Mouse (Mus musculus): ENCODE measurements around the gene Rplp1. TPM values are rescaled to one million over a fixed set of nuclear protein-coding genes. Genes with fewer than 3 reads are reported as not detected.

The Rplp1 gene
- polyA plus RNA-seq (2016; fragmentation: Nextera tagmentation; extraction: Ambion mirVana), result 1,059 and 1,095 TPM in 2 replicates

DNA sequence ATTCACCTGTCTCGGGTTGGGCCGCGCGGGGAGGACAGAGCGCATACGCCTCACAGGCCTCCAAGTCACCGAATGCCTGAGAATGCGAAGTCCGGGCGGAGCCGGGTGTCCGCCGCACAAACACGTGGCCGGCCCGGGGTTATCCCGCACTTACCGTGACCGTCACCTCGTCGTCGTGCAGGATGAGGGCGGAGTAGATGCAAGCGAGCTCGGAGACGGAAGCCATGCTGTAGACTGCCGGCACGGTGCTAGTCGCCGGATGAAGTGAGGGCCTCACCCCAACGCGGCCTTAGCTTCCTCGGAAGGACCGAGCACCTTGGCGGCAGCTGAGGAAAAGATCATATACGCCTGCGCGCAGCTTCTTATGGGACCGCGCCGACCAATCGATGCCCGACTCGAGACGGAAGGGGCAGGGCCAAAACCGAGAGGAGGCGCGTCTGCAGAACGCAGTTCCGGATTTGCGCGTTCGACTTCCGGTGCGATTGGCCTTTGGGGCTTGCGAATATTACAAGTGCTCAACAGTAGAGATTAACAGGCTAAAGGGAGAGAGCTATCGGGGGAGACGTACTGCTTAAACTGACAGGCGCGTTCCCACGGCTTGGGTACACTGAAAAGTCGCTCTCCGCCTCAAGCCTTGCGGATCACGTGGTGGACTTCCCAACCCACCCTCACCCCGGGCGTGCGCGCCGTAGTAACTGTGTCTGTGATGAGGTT, at the start of gene Rplp1:
Gene Rplp1 (minus strand): TSS at position 340 of the 714 bp plus-strand sequence.
- peak within 1 kb of the TSS; percentile 95 for H3K27ac ChIP-seq
- H3K36me3 ChIP-seq, result peaks cover 54% of the 10 kb centered on the region
- no peaks in the 10 kb centered on the region for H3K27me3 ChIP-seq
- WGBS, result under 1% methylated on average over 70 of the region's 70 CpGs
- no peaks in the 10 kb centered on the region for H3K9me3 ChIP-seq
- H3K4me3 ChIP-seq, result peak within 1 kb of the TSS; percentile 86
- peak within 1 kb of the TSS; percentile 84 for H3K9ac ChIP-seq
- peak within 1 kb of the TSS; percentile 85 for H3K4me2 ChIP-seq (replicated peaks)
- peaks cover 19% of the 10 kb centered on the region for H3K4me1 ChIP-seq
- peak; percentile 90 for ATAC-seq (ENCODE audit: insufficient number of reproducible peaks, insufficient read depth, low FRiP score, low TSS enrichment)

DNA sequence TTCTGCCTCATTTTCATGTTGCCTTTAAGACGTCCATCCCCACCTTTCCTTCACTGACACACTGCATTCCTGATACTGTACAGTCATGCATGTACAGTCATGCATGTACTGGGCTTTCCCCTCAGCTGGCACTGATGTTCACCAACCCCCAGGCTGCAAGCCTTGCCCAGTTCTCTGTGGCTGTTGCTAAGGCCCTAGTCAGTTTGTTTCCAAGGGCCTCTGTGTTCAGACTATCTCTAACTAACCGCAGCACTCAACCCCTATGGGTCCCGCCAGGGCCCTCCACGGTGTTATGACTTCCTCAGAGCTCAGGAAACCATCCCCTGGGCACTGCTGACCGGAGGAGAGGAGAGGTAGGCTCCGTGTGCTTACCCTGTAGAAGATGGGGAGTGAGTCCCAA, 49.0 kb upstream of the Rplp1 start:
- no peak for ATAC-seq (ENCODE audit: insufficient number of reproducible peaks, insufficient read depth, low FRiP score, low TSS enrichment)
- no peak overlapping the region for H3K4me2 ChIP-seq (replicated peaks)
- H3K27me3 ChIP-seq, result no peaks in the 10 kb centered on the region
- H3K4me3 ChIP-seq, result no peak overlapping the region
- WGBS, result 79% methylated on average over 6 of the region's 6 CpGs
- H3K4me1 ChIP-seq, result 0 out of 2 replicates have a peak, but pooled peaks cover 6% of the 10 kb centered on the region
- H3K36me3 ChIP-seq, result no peaks in the 10 kb centered on the region
- no peak overlapping the region for H3K27ac ChIP-seq
- H3K9me3 ChIP-seq, result no peaks in the 10 kb centered on the region
- no peak overlapping the region for H3K9ac ChIP-seq

DNA sequence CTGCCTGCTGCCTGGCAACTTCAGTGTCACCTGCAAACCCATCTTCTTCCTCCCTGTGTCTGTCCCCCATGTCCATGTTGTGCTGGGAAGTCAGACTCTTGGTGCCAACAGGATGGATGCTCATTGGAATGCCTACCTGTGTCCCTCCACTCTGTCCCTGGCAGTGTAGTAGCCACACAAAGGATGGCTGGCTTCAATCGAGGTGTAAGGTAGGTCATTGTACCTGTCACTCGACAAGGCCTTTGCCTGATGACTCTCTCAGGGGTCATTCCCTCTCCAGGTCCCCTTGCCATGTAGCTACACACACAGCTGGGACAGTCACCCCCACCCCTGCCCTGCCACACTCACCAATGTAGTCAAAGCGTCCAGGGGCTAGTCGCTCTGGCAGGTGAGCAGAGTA, 46.8 kb upstream of the Rplp1 start:
- ATAC-seq (ENCODE audit: insufficient number of reproducible peaks, insufficient read depth, low FRiP score, low TSS enrichment), result no peak
- H3K9me3 ChIP-seq, result no peaks in the 10 kb centered on the region
- H3K36me3 ChIP-seq, result no peaks in the 10 kb centered on the region
- 81% methylated on average over 4 of the region's 4 CpGs for WGBS
- no peaks in the 10 kb centered on the region for H3K27me3 ChIP-seq
- H3K4me2 ChIP-seq (replicated peaks), result no peak overlapping the region
- H3K27ac ChIP-seq, result no peak overlapping the region
- no peak overlapping the region for H3K9ac ChIP-seq
- 0 out of 2 replicates have a peak, but pooled peaks cover 6% of the 10 kb centered on the region for H3K4me1 ChIP-seq
- H3K4me3 ChIP-seq, result no peak overlapping the region

DNA sequence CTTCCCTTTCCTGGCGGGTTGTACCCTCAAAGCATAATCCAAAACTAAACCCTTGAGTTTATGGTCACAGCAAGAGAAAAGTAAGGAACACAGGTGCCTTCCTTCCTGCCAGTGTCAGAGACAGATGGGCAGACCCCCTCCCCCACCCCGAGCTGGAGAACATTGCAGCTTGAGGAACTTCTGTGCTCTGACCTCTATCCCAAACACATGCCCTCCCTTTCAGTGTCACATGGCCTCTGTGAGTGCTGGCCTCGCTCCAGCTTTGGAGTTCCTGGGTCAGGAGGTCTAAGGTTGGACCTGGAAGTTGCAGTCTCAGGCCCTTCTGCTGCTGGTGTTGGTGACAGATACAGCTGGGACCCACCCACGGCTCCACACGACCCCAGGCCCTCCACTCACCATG, 46.4 kb upstream of the Rplp1 start:
- no peak overlapping the region for H3K4me3 ChIP-seq
- no peak overlapping the region for H3K9ac ChIP-seq
- H3K4me2 ChIP-seq (replicated peaks), result no peak overlapping the region
- WGBS, result 52% methylated on average over 5 of the region's 5 CpGs
- no peak for ATAC-seq (ENCODE audit: insufficient number of reproducible peaks, insufficient read depth, low FRiP score, low TSS enrichment)
- H3K4me1 ChIP-seq, result 0 out of 2 replicates have a peak, but pooled peaks cover 6% of the 10 kb centered on the region
- no peaks in the 10 kb centered on the region for H3K36me3 ChIP-seq
- no peaks in the 10 kb centered on the region for H3K9me3 ChIP-seq
- H3K27me3 ChIP-seq, result no peaks in the 10 kb centered on the region
- no peak overlapping the region for H3K27ac ChIP-seq

DNA sequence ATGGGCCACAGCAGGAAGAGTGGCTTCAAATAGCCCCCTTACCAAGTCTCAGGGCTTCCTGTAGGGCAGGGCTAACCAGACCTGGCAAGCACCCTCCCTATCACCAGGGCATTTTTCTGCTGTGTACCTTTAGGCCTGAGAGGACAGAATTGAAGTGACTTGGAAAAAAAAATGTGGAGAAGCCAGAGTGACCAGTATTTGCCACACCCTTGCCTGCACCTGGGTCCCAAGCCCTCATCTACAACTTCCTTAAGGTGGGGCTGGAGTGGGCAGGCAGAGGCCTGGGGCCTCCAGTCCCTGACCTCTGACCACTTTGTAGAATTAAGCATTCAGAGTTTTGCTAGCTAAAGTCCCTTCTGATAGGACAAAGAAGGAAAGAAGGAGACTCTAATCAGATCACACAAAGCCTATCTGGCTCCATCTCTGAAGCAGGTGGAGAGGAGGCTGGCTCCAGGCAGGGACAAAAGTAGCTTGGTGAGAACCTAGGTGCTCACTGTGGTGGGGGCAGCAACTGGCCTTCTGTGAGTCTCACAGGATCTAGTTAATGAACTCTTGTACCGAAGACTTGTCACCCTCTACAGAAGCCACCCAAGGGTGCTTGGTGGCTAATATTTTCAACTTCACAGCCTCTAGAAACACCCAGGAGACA, 45.7 kb upstream of the Rplp1 start:
- Histone ChIP-seq H3K27me3 (no peaks in the 10 kb centered on the region), H3K36me3 (no peaks in the 10 kb centered on the region), H3K4me3 (no peak overlapping the region), H3K4me1 (0 out of 2 replicates have a peak, but pooled peaks cover 3% of the 10 kb centered on the region), H3K4me2 (replicated peaks) (no peak overlapping the region), H3K9ac (no peak overlapping the region), H3K27ac (no peak overlapping the region), H3K9me3 (no peaks in the 10 kb centered on the region)
- no peak for ATAC-seq (ENCODE audit: insufficient number of reproducible peaks, insufficient read depth, low FRiP score, low TSS enrichment)
- 86% methylated on average over 1 of the region's 1 CpGs for WGBS

DNA sequence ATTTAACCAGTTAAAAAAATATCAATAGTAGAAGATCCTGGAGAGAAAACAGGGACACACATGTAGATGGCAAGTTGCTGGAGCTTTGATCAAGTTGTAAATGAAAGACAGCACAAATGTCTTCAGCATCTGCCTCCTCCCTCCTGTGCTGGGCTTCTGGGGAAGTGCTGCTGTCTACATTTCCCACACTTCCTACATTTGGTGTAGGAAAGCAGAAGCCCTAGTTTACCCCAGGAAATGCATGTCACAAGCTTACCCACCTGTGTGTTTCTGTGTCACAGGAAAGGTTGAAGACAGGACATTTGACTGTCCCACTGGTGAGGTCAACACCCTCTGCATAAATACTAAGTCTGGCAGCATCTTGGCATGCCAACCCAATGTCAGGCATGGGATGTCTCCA, 40.4 kb upstream of the Rplp1 start:
- H3K27ac ChIP-seq, result no peak overlapping the region
- no peak overlapping the region for H3K4me2 ChIP-seq (replicated peaks)
- no peak for ATAC-seq (ENCODE audit: insufficient number of reproducible peaks, insufficient read depth, low FRiP score, low TSS enrichment)
- H3K9me3 ChIP-seq, result no peaks in the 10 kb centered on the region
- H3K4me3 ChIP-seq, result no peak overlapping the region
- H3K9ac ChIP-seq, result no peak overlapping the region
- H3K27me3 ChIP-seq, result no peaks in the 10 kb centered on the region
- H3K36me3 ChIP-seq, result no peaks in the 10 kb centered on the region
- H3K4me1 ChIP-seq, result no peaks in the 10 kb centered on the region

DNA sequence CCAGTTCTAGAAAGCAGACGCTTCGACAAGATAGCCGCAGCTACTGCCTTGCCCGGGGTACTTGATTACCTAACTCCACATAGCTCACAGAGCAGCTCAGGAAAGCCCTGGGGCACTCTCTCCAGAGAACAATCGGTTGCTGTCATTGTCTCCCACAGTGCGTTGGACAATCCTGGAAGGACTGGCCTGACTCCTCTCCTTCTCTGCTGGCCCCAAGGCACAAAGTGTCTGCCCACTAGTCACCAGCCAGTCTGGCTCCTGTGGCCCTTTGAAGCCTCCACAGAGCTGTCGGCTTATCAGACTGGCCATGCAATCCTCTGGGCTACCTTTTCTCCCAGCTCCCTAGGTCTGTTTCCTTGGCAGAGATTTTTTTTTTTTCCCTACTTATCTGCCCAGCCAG, 37.9 kb upstream of the Rplp1 start:
- H3K27me3 ChIP-seq, result no peaks in the 10 kb centered on the region
- H3K4me2 ChIP-seq (replicated peaks), result no peak overlapping the region
- H3K4me1 ChIP-seq, result 0 out of 2 replicates have a peak, but pooled peaks cover 6% of the 10 kb centered on the region
- no peak overlapping the region for H3K27ac ChIP-seq
- ATAC-seq (ENCODE audit: insufficient number of reproducible peaks, insufficient read depth, low FRiP score, low TSS enrichment), result no peak
- no peaks in the 10 kb centered on the region for H3K36me3 ChIP-seq
- 28% methylated on average over 7 of the region's 7 CpGs for whole genome bisulfite sequencing
- H3K9me3 ChIP-seq, result no peaks in the 10 kb centered on the region
- H3K4me3 ChIP-seq, result no peak overlapping the region
- no peak overlapping the region for H3K9ac ChIP-seq

DNA sequence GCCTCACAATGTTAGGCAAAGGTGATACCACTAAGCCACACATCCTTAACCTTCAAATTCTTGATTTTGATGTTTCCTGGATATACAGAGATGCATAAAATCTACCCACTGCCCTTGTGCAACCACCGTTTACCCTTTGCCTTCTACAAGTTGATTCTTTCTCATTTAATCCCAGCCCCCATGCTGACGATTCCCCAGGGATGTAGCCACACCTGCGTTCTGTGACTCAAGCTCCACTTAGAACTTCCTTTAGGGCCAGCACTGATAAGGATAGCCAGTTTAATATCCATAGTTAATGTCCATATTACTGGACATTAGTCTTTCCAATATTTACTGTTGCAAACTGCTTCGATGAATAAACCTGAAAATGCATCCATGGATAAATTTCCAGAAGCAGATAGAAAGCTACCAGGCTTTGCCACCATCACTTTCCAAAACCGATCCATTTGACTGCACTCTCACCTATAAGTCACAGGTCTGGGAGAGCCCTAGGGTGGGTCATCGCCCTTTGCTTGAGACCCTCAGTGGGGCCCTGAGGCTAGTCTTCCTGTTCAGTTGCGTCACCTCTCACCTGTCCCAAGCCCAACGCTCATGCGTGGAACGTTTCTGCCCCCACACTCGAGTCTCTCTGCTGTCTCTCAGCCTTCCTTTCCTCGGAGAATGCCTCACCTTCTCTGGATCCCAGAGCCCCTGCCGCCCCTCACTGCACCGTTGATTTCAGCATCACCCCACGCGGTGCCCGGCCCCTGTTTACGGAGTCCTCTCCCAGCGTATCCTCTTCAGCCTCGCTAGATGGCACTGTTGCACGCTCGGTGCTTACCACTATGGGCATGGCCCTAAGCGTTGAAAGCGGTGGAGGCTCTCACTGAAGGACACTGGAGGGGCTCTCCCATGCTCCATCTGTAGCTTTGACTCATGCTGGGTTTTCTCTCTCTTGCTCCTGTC, 33.3 kb upstream of the Rplp1 start:
- H3K4me3 ChIP-seq, result peak overlapping the region; percentile 81
- H3K4me2 ChIP-seq (replicated peaks), result peak overlapping the region; percentile 91
- no peaks in the 10 kb centered on the region for H3K9me3 ChIP-seq
- peaks cover 15% of the 10 kb centered on the region; the same call in 1 of the 2 replicates for H3K4me1 ChIP-seq
- no peak overlapping the region for H3K27ac ChIP-seq
- peaks cover 3% of the 10 kb centered on the region; the same call in 1 of the 2 replicates for H3K36me3 ChIP-seq
- 6% methylated on average over 24 of the region's 24 CpGs for WGBS
- ATAC-seq (ENCODE audit: insufficient number of reproducible peaks, insufficient read depth, low FRiP score, low TSS enrichment), result peak; percentile 79
- peak overlapping the region; percentile 33 for H3K9ac ChIP-seq
- H3K27me3 ChIP-seq, result no peaks in the 10 kb centered on the region

DNA sequence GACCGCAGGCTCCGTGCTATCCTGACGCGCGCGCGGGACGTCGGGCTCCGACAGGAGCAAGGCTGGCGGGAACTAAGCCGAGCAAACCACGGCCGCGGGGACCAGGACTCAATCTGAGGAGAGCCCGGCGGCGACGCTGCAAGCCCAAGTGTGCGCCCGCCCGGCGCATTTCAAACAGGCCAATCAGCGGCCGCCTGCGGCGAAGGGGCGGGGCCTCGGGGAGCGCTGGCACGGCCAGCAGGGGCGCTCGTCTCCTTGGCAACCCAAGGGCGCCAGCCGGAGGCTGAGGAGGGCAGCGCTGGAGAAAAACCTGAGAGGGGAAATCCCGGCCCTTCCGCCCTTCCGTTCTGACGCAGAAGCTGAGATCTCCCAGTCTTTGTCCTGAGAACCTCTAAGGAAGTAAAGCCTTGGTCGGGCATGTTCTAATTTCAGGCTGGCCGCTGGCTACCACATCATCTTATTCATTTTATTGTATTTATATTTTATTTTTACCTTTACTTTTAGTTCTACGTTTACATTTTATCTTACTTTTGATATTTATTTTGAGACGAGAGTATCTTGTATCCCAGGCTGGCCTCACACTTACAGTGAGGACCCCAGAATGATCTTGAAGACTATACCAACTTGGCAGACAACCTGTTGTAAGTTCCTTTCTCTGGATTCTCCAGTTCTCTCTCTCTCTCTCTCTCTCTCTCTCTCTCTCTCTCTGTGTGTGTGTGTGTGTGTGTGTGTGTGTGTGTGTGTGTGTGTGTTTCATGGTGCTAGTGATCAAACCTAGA, 32.5 kb upstream of the Rplp1 start, which contains the start of gene Kif23:
Gene Kif23 (minus strand): TSS at position 152 of the 779 bp plus-strand sequence.
- Histone ChIP-seq H3K36me3 (peaks cover 6% of the 10 kb centered on the region; the same call in 1 of the 2 replicates), H3K4me2 (replicated peaks) (peak within 1 kb of the TSS; percentile 91), H3K4me1 (peaks cover 15% of the 10 kb centered on the region; the same call in 1 of the 2 replicates), H3K4me3 (peak within 1 kb of the TSS; percentile 81), H3K27ac (peak within 1 kb of the TSS; percentile 84), H3K9me3 (no peaks in the 10 kb centered on the region), H3K9ac (peak within 1 kb of the TSS; percentile 72), H3K27me3 (no peaks in the 10 kb centered on the region)
- 1% methylated on average over 37 of the region's 44 CpGs for WGBS
- ATAC-seq (ENCODE audit: insufficient number of reproducible peaks, insufficient read depth, low FRiP score, low TSS enrichment), result peak; percentile 86

DNA sequence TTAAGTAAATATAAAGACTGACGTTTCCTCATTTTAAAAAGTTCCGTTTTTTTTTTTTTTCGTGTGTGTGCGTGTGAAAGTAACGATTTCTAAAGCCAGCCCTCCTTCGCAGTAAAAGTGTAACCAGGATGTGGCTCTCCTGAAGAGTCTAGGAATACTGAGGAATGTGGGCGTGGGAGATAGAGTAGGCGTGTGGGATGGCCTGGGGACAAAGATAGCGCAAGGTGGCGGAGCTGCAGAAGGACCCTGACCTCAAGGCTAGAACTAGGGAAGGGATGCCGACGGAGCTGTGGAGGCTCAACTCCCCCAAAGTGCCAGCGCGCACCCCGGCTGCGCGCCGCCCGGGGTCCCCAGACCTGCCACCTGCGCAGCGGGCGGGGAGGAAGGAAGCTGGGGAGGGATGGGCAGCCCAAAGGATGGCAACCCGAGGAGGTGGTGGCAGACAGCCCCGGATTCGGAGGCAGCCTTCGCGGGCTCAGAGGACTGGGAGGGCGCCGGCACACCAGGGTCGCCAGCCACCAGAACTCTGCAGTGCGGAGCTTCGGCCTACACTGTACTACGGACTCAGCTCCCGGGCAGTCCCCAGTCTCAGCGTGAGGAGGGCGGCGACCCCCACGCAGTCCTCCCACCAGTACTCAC, 31.8 kb upstream of the Rplp1 start:
- WGBS, result 0% methylated on average over 38 of the region's 38 CpGs
- ATAC-seq (ENCODE audit: insufficient number of reproducible peaks, insufficient read depth, low FRiP score, low TSS enrichment), result peak; percentile 87
- Histone ChIP-seq H3K4me3 (peak overlapping the region; percentile 81), H3K4me1 (peaks cover 15% of the 10 kb centered on the region; the same call in 1 of the 2 replicates), H3K9me3 (no peaks in the 10 kb centered on the region), H3K27me3 (no peaks in the 10 kb centered on the region), H3K4me2 (replicated peaks) (peak overlapping the region; percentile 91), H3K9ac (peak overlapping the region; percentile 72), H3K27ac (peak overlapping the region; percentile 84), H3K36me3 (peaks cover 11% of the 10 kb centered on the region)
